Mouse (Mus musculus) inflammation-experienced regulatory T-cells, adult 16 weeks (primary cell): Measurements from ENCODE around the gene Olfr635. TPM values are rescaled to one million over a fixed set of nuclear protein-coding genes. Genes with fewer than 3 reads are reported as not detected.

Experiments used
- polyA plus RNA-seq: library from polyadenylated mRNA; unstranded; fragments of 100-300 nt; shearing (Covaris generic); gene quantifications from one replicate; pipeline ENCODE4 v1.2.1, GENCODE M21; 2017

Gene Olfr635
- 0.04 TPM for polyA plus RNA-seq

DNA sequence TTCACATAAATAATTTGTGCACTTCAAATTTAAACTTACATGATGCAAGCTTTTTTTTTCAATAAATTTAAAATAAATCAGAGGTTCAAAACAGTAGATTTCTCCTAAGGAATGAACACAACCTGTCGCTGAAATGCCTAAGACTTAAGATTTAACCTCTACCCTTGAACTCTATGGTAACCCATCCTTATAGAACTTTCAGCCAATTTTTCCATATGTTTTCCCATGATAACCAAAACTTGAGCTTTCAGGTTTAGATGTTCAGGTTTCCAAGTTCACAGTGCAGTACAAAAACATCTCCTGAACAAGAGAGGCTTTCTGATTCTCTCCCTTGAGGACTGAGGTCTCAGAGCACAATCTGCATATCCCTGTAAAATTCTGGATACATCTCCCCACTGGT is at the start of gene Olfr635:
Gene Olfr635, plus strand, starts transcription at position 301 of the 400 bp plus-strand sequence.

DNA sequence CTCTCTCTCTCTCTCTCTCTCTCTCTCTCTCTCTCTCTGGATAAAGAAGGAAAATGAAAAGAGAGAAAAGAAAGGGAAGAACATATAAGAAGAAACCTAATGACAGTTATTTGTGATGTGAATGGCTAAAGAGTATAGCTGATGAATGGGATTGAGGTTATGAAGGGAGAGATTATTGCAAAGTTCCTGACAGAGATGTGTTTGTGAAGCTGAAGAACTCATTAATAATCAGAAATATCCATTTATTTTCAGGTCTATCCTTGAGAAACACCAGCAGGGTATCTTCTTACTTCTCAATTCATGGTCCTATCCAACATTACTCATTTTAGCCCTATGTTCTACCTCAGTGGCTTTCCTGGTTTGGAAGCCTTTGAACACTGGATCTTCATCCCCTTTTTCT is 42.4 kb upstream of the Olfr635 start, which contains the start of gene Olfr631:
Gene Olfr631, plus strand, starts transcription at position 301 of the 400 bp plus-strand sequence.

DNA sequence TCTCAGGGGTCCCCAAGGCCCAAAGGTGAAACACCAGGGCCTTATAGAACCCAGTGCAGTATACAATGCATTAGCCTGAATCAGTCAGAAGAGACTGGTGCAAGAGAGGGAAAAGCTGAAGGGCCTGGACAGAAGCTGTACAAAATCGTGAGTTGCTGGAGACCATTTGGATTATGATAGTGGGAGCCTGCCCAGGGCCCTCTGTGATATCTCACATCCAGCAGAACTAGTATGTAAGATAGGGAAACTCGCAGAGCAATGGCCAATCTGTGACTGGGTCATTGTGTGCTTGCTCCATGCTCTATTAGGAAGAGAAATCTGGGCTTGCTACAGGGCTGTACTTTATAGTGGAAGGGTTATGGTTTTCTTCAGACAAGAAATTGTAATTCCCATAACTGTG is 36.7 kb upstream of the Olfr635 start, which contains the start of gene Olfr632:
Gene Olfr632, plus strand, starts transcription at position 84 of the 400 bp plus-strand sequence.

DNA sequence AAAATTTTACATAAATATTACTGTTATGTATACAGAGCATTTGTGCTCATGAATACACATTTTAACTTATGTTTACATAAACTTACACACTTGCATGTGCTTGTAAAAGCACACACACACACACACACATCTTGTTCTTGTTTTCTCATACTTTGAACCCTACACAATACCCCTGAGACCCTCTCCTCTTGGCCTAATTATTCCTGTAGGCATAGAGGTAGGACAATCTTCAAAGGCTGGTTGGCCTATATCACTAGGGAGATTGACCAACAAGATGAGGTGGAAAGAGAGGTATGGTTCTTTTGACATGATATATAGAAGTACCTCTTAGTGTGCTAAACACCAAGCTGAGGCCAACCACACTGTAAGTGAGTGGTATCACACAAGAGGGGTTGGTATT is 26.8 kb upstream of the Olfr635 start, which contains the start of gene Olfr633:
Gene Olfr633, plus strand, starts transcription at position 301 of the 400 bp plus-strand sequence.

DNA sequence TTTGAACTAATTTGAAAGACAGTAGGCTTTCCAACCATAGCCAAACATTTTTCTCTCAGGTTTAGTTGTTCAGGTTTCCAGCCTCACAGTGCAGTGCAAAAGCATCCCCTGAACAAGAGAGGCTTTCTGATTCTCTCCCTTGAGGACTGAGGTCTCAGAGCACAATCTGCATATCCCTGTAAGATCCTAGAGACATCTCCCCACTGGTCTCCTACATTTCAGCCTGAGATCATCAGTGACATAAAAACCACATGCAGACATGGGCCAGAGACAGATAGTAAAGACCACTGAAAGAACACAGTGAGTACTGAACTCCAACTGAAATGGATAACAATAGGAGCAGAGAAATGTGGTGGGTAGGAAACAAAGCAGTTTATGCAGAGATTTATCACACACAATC is 27.5 kb downstream of the Olfr635 start, which contains the start of gene Olfr638:
Gene Olfr638, plus strand, starts transcription at position 301 of the 400 bp plus-strand sequence.

DNA sequence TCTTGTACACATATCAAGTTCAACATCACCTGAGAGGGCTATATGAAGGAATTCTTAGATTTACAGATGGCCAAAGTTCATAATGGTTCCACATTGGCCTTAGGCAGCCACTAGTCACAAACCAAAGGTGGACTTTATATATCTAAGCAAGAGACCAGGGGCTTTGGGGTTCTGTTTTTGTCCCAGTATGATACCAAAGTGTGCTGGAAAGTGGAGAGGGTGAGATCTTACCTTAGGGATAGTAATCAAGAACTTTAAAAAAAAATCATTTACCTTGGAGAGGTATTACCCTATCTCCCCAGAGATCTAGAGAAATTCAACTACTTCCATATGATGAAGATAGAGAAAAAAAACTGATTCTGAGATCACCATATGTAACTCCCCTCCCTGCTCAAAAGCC is 46.3 kb downstream of the Olfr635 start, which contains the start of gene Olfr639:
Gene Olfr639, minus strand, starts transcription at position 101 of the 400 bp plus-strand sequence.

DNA sequence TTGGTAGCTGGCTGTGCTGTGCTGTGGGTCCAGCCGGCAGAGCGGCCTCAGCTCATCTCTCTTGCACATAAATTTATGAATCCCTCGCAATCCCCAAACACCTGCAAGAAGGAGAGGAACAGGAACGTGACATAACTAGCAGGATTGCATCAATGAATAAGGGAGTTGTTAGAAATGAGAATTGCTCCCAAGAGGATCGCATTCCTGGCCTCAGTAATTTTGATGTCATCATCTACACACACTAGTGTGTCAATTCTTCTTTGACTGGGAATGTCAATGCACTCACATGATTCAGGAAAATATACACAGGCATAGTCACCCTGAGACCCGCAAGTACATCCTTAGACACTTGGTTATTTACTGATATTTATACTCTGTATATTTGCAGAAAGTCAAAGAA is 54.5 kb downstream of the Olfr635 start, which contains the start of gene Olfr640:
Gene Olfr640, minus strand, starts transcription at position 101 of the 400 bp plus-strand sequence.

DNA sequence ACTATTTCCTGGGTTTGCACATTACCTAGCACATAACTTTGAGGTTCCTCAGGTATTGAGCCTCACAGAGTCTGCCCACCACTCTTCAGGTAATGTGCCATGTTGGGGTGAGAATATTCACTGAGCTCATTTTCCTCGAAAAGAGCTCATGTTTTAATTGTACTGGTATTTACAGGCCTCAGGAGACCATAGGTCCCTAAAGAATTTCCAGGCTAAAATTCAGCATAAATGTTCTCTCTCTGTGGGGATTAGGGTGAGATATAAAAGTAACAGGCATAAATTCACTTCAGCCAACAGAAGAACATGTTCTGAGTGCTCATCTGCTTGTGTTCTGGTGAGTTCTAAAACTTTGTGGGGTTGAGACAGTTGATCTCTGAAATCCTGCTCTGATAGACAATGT is 64.2 kb downstream of the Olfr635 start, which contains the start of gene Olfr641:
Gene Olfr641, plus strand, starts transcription at position 301 of the 400 bp plus-strand sequence.

Other genes starting within 250 kb of the Olfr635 start
- gene Olfr628, start 240.8 kb upstream of the Olfr635 start, polyA plus RNA-seq = not detected
- not detected for gene Olfr629, start 226.2 kb upstream of the Olfr635 start, polyA plus RNA-seq
- not detected for gene Olfr630, start 213.8 kb upstream of the Olfr635 start, polyA plus RNA-seq
- not detected for gene Olfr69, start 199.6 kb upstream of the Olfr635 start, polyA plus RNA-seq
- not detected for gene Olfr68, start 191.5 kb upstream of the Olfr635 start, polyA plus RNA-seq
- gene Olfr67, start 179.3 kb upstream of the Olfr635 start, polyA plus RNA-seq = not detected
- 122 TPM for gene Hbb-bt, start 157.2 kb upstream of the Olfr635 start, polyA plus RNA-seq
- 599 TPM for gene Hbb-bs, start 143.1 kb upstream of the Olfr635 start, polyA plus RNA-seq
- not detected for gene Hbb-bh2, start 130.6 kb upstream of the Olfr635 start, polyA plus RNA-seq
- not detected for gene Hbb-bh1, start 128.0 kb upstream of the Olfr635 start, polyA plus RNA-seq
- gene Hbb-y, start 117.9 kb upstream of the Olfr635 start, polyA plus RNA-seq = not detected
- gene Olfr66, start 84.9 kb upstream of the Olfr635 start, polyA plus RNA-seq = not detected
- not detected for gene Olfr64, start 76.7 kb upstream of the Olfr635 start, polyA plus RNA-seq
- gene Olfr65, start 67.7 kb upstream of the Olfr635 start, polyA plus RNA-seq = not detected
- not detected for gene Olfr631, start 42.3 kb upstream of the Olfr635 start, polyA plus RNA-seq
- gene Olfr632, start 36.8 kb upstream of the Olfr635 start, polyA plus RNA-seq = not detected
- gene Olfr633, start 26.7 kb upstream of the Olfr635 start, polyA plus RNA-seq = not detected
- not detected for gene Olfr638, start 27.6 kb downstream of the Olfr635 start, polyA plus RNA-seq
- gene Olfr639, start 46.2 kb downstream of the Olfr635 start, polyA plus RNA-seq = not detected
- not detected for gene Olfr640, start 54.4 kb downstream of the Olfr635 start, polyA plus RNA-seq
- gene Olfr641, start 64.3 kb downstream of the Olfr635 start, polyA plus RNA-seq = not detected
- gene Olfr642, start 81.5 kb downstream of the Olfr635 start, polyA plus RNA-seq = not detected
- gene 4930516K23Rik, start 90.3 kb downstream of the Olfr635 start, polyA plus RNA-seq = 0.12 TPM
- not detected for gene Olfr644, start 100.7 kb downstream of the Olfr635 start, polyA plus RNA-seq
- not detected for gene Olfr645, start 114.3 kb downstream of the Olfr635 start, polyA plus RNA-seq
- not detected for gene Olfr646, start 133.7 kb downstream of the Olfr635 start, polyA plus RNA-seq
- gene Ubqln5, start 158.7 kb downstream of the Olfr635 start, polyA plus RNA-seq = not detected
- gene Olfr643, start 166.3 kb downstream of the Olfr635 start, polyA plus RNA-seq = not detected
- gene Ubqln3, start 172.1 kb downstream of the Olfr635 start, polyA plus RNA-seq = not detected
- not detected for gene Ubqlnl, start 179.4 kb downstream of the Olfr635 start, polyA plus RNA-seq
- not detected for gene Olfm5, start 193.7 kb downstream of the Olfr635 start, polyA plus RNA-seq
- 0.17 TPM for gene Olfr648, start 212.2 kb downstream of the Olfr635 start, polyA plus RNA-seq
- not detected for gene Olfr649, start 224.8 kb downstream of the Olfr635 start, polyA plus RNA-seq
- gene Trim6, start 247.6 kb downstream of the Olfr635 start, polyA plus RNA-seq = 1.5 TPM